Mouse (Mus musculus): ENCODE data around the gene Sept9. TPM values are rescaled to one million over a fixed set of nuclear protein-coding genes. Genes with fewer than 3 reads are reported as not detected.

Gene Sept9
- polyA plus RNA-seq, 1 experiment from 2014 or later = 202 TPM

- 68% methylated on average over 16 of the region's 16 CpGs for WGBS
- no peak for ATAC-seq (ENCODE audit: insufficient number of reproducible peaks, insufficient read depth, low FRiP score, low TSS enrichment, low read depth)
- H3K36me3 ChIP-seq = 0 out of 2 replicates have a peak, but pooled peaks cover 3% of the 10 kb centered on the region
- peaks cover 87% of the 10 kb centered on the region for H3K4me1 ChIP-seq
- no peak overlapping the region for H3K4me3 ChIP-seq
- H3K4me2 ChIP-seq = no peak overlapping the region
- H3K27ac ChIP-seq = peak overlapping the region; percentile 51
- H3K9me3 ChIP-seq = no peaks in the 10 kb centered on the region
- H3K9ac ChIP-seq = no peak overlapping the region
- no peaks in the 10 kb centered on the region for H3K27me3 ChIP-seq
These were observed 127.6 kb downstream of the Sept9 start for GRCm38 (mm10) chr11:117326867-117327600.

- 0 out of 2 replicates have a peak, but pooled peaks cover 3% of the 10 kb centered on the region for H3K36me3 ChIP-seq
- 72% methylated on average over 5 of the region's 5 CpGs for WGBS
- no peak for ATAC-seq (ENCODE audit: insufficient number of reproducible peaks, insufficient read depth, low FRiP score, low TSS enrichment, low read depth)
- H3K9ac ChIP-seq = no peak overlapping the region
- no peak overlapping the region for H3K4me2 ChIP-seq
- no peaks in the 10 kb centered on the region for H3K27me3 ChIP-seq
- peak overlapping the region; percentile 51; the same call in 1 of the 2 replicates for H3K27ac ChIP-seq
- H3K4me3 ChIP-seq = no peak overlapping the region
- H3K9me3 ChIP-seq = no peaks in the 10 kb centered on the region
- H3K4me1 ChIP-seq = peaks cover 86% of the 10 kb centered on the region
These were observed 128.2 kb downstream of the Sept9 start for GRCm38 (mm10) chr11:117327633-117328032.

GRCm38 (mm10) chr11:117330076-117330950 lies 130.9 kb downstream of the Sept9 start:
- H3K4me1 ChIP-seq = peaks cover 86% of the 10 kb centered on the region
- no peaks in the 10 kb centered on the region for H3K27me3 ChIP-seq
- H3K27ac ChIP-seq = peak overlapping the region; percentile 96
- no peaks in the 10 kb centered on the region for H3K9me3 ChIP-seq
- H3K4me3 ChIP-seq = no peak overlapping the region
- peak overlapping the region; percentile 85; the same call in 1 of the 2 replicates for H3K9ac ChIP-seq
- no peak for ATAC-seq (ENCODE audit: insufficient number of reproducible peaks, insufficient read depth, low FRiP score, low TSS enrichment, low read depth)
- 33% methylated on average over 12 of the region's 12 CpGs for WGBS
- 0 out of 2 replicates have a peak, but pooled peaks cover 5% of the 10 kb centered on the region for H3K36me3 ChIP-seq
- H3K4me2 ChIP-seq = peak overlapping the region; percentile 86

GRCm38 (mm10) chr11:117330951-117331254 lies 131.4 kb downstream of the Sept9 start:
- H3K9ac ChIP-seq = peak overlapping the region; percentile 85; the same call in 1 of the 2 replicates
- peak overlapping the region; percentile 86 for H3K4me2 ChIP-seq
- H3K27ac ChIP-seq = peak overlapping the region; percentile 96
- no peaks in the 10 kb centered on the region for H3K27me3 ChIP-seq
- ATAC-seq (ENCODE audit: insufficient number of reproducible peaks, insufficient read depth, low FRiP score, low TSS enrichment, low read depth) = no peak
- H3K36me3 ChIP-seq = 0 out of 2 replicates have a peak, but pooled peaks cover 5% of the 10 kb centered on the region
- 18% methylated on average over 7 of the region's 7 CpGs for WGBS
- H3K4me3 ChIP-seq = peak overlapping the region; percentile 69; the same call in 1 of the 2 replicates
- H3K9me3 ChIP-seq = no peaks in the 10 kb centered on the region
- peaks cover 84% of the 10 kb centered on the region for H3K4me1 ChIP-seq

- no peaks in the 10 kb centered on the region for H3K9me3 ChIP-seq
- H3K27me3 ChIP-seq = no peaks in the 10 kb centered on the region
- H3K36me3 ChIP-seq = 0 out of 2 replicates have a peak, but pooled peaks cover 5% of the 10 kb centered on the region
- 0 out of 2 replicates have a peak, but pooled peaks have one; percentile 23 for ATAC-seq (ENCODE audit: insufficient number of reproducible peaks, insufficient read depth, low FRiP score, low TSS enrichment, low read depth)
- WGBS = 1% methylated on average over 17 of the region's 17 CpGs
- peak overlapping the region; percentile 86 for H3K4me2 ChIP-seq
- peak overlapping the region; percentile 69 for H3K4me3 ChIP-seq
- peak overlapping the region; percentile 85 for H3K9ac ChIP-seq
- H3K27ac ChIP-seq = peak overlapping the region; percentile 96
- peaks cover 81% of the 10 kb centered on the region for H3K4me1 ChIP-seq
These were observed 132.1 kb downstream of the Sept9 start for GRCm38 (mm10) chr11:117331361-117332241.

- H3K4me3 ChIP-seq = peak overlapping the region; percentile 69
- no peaks in the 10 kb centered on the region for H3K9me3 ChIP-seq
- no peaks in the 10 kb centered on the region for H3K27me3 ChIP-seq
- ATAC-seq (ENCODE audit: insufficient number of reproducible peaks, insufficient read depth, low FRiP score, low TSS enrichment, low read depth) = peak; percentile 77
- H3K36me3 ChIP-seq = 0 out of 2 replicates have a peak, but pooled peaks cover 5% of the 10 kb centered on the region
- WGBS = under 1% methylated on average over 37 of the region's 37 CpGs
- peaks cover 74% of the 10 kb centered on the region for H3K4me1 ChIP-seq
- H3K27ac ChIP-seq = peak overlapping the region; percentile 96
- H3K9ac ChIP-seq = peak overlapping the region; percentile 85
- H3K4me2 ChIP-seq = peak overlapping the region; percentile 86
These were observed 133.0 kb downstream of the Sept9 start for GRCm38 (mm10) chr11:117332242-117333149.

- no peaks in the 10 kb centered on the region for H3K27me3 ChIP-seq
- H3K27ac ChIP-seq = peak overlapping the region; percentile 96
- no peak for ATAC-seq (ENCODE audit: insufficient number of reproducible peaks, insufficient read depth, low FRiP score, low TSS enrichment, low read depth)
- H3K4me3 ChIP-seq = peak overlapping the region; percentile 69
- peak overlapping the region; percentile 86 for H3K4me2 ChIP-seq
- H3K4me1 ChIP-seq = peaks cover 77% of the 10 kb centered on the region
- 17% methylated on average over 13 of the region's 13 CpGs for WGBS
- H3K9me3 ChIP-seq = no peaks in the 10 kb centered on the region
- H3K36me3 ChIP-seq = 0 out of 2 replicates have a peak, but pooled peaks cover 5% of the 10 kb centered on the region
- H3K9ac ChIP-seq = peak overlapping the region; percentile 85
These were observed 133.8 kb downstream of the Sept9 start for GRCm38 (mm10) chr11:117333150-117333715.

GRCm38 (mm10) chr11:117334101-117334500 lies 134.6 kb downstream of the Sept9 start:
- Histone ChIP-seq H3K4me1 (peaks cover 81% of the 10 kb centered on the region), H3K27ac (peak overlapping the region; percentile 96), H3K4me2 (peak overlapping the region; percentile 86), H3K4me3 (peak overlapping the region; percentile 69), H3K36me3 (0 out of 2 replicates have a peak, but pooled peaks cover 5% of the 10 kb centered on the region), H3K9me3 (no peaks in the 10 kb centered on the region), H3K27me3 (no peaks in the 10 kb centered on the region), H3K9ac (0 out of 2 replicates have a peak overlapping the region, but pooled peaks have one; percentile 38)
- WGBS = 34% methylated on average over 6 of the region's 6 CpGs
- ATAC-seq (ENCODE audit: insufficient number of reproducible peaks, insufficient read depth, low FRiP score, low TSS enrichment, low read depth) = no peak

- Histone ChIP-seq H3K9ac (no peak overlapping the region), H3K4me2 (peak overlapping the region; percentile 86), H3K27ac (peak overlapping the region; percentile 96), H3K36me3 (0 out of 2 replicates have a peak, but pooled peaks cover 7% of the 10 kb centered on the region), H3K27me3 (no peaks in the 10 kb centered on the region), H3K4me1 (peaks cover 86% of the 10 kb centered on the region), H3K4me3 (0 out of 2 replicates have a peak overlapping the region, but pooled peaks have one; percentile 69), H3K9me3 (no peaks in the 10 kb centered on the region)
- ATAC-seq (ENCODE audit: insufficient number of reproducible peaks, insufficient read depth, low FRiP score, low TSS enrichment, low read depth) = no peak
- 74% methylated on average over 2 of the region's 2 CpGs for WGBS
These were observed 135.7 kb downstream of the Sept9 start for GRCm38 (mm10) chr11:117335146-117335545.

Measured in embryonic facial prominence, embryonic 13.5 days (tissue).